Mouse (Mus musculus): ENCODE results near the gene 1190005I06Rik. TPM values are rescaled to one million over a fixed set of nuclear protein-coding genes. Genes with fewer than 3 reads are reported as not detected.
"Not testable (repeated sequence)": the region's sequence is repeated elsewhere in the genome, so short reads cannot be mapped to it uniquely, and the experiment has no call there.

The 1190005I06Rik gene
- 1 to 10 TPM in 1 of 2 experiments, under 1 TPM in 1; 0.84 to 1.5 TPM for total RNA-seq (2021)
- long read RNA-seq, experiment 1, partial matches to known transcripts, result 0 of 4 reads
- long read RNA-seq, experiment 1, other reads (novel, unspliced or antisense), result 0 of 4 reads
- long read RNA-seq, experiment 2, partial matches to known transcripts, result 0 of 2 reads
- long read RNA-seq, experiment 2, other reads (novel, unspliced or antisense), result 1 of 2 reads

DNA sequence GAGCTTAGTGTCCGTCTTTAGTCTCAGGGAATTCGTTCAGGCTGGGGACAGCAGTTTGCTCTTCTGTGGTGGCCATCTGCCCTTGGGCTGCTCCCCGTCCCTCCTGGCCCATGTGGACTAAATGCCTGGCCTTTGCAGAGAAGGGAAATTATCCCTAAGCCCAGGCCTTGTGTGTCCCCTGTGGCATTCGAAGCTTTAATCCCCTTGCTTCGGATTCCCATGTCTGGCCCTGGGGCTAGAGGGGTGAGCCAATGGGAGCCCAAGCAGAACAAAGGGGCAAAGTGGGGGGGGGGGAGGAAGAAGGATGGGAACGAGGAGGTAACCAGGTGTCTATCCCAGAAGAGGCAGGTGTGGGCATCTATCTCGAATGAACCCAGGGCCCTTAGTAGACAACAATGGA is at the start of gene 1190005I06Rik:
1190005I06Rik (minus strand) TSS at position 101 of the 400 bp plus-strand sequence.
- intact Hi-C loops (cut with DNase I), result no loop called here
- DNase-seq, result no peak

GRCm38 (mm10) chr8:120696401-120697153 is 49.1 kb upstream of the 1190005I06Rik start:
- DNase-seq, result no peak
- intact Hi-C loops (cut with DNase I), result loop anchor here (5.0 kb wide), 1 partner anchor 36 kb away; no protein-coding TSS in a partner anchor

DNA sequence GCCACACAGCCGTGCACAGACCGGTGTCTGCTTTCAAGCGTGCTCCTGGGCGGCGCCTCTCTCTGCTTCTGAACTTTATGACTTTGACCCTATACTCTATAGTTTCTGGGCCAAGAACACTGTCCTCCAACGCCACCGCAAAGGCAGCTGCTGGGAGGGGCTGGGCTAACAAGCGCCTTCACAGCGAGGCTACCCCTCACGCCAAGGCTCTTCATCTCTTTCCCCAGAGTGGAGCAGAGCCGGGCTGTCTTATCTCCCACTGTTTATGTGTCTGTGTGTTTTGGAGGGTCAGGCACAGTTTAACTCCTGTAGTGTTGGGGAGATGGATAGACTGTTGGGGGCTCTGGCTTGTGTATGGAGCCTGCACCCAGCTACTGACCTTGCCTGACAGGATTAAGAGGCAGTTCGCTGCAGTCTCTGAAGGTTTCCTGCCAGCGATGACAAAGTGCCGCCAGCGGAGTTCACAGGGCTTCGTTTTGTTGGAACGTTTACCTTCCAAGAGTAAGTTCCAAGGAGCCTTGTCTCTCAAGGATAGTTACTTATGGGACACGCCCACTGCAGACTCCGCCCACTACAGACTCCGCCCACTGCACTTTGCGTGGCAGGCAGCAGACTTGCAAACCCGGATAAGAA is 46.5 kb upstream of the 1190005I06Rik start:
- intact Hi-C loops (cut with DNase I), result no loop called here
- no peak for DNase-seq

DNA sequence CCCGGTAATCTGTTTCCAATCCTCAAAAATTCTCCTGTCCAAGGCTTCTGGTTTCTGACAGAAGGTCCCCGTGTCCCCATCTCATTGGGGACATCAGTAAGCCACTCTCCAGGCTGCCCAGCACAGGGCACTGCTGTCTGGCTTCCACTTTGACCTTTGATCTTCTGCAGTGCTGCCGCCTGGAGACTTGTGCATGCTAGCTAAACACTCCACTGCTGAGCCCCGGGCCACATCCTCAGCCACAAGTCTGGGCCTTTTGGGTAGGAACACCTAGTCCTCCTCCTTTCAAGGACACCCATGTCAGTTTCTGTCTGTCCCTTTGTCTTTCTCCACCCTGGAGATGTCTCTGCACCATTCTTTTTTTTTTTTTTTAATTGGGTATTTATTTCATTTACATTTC is 45.5 kb upstream of the 1190005I06Rik start:
- no peak for DNase-seq
- intact Hi-C loops (cut with DNase I), result no loop called here

GRCm38 (mm10) chr8:120688511-120688910 is 41.1 kb upstream of the 1190005I06Rik start:
- intact Hi-C loops (cut with DNase I), result loop anchor here (5.0 to 10.0 kb wide), 2 partner anchors 39 to 406 kb away; no protein-coding TSS in a partner anchor
- no peak for DNase-seq

DNA sequence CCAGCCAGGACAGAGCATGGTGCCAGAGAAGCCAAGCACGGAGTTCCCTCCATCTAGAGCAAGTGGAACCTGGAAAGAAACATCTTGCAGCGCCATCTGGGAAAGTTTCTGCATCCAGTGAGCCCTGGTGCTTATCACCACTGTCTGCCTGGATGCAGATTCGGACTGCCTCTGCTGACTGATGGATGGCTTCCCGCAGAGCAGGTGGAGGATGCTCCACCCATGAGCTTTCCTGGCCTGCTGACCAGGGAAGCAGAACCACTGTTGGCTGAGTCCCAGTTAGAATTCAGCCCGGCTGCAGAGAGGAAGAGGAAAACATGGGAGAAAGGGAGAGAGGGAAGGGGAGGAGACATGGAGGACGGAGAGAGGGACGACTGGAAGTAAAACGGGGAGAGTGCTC is 40.4 kb upstream of the 1190005I06Rik start:
- DNase-seq, result peak in 1 of 2 experiments; percentile 34
- intact Hi-C loops (cut with DNase I), result loop anchor here (5.0 to 10.0 kb wide), 2 partner anchors 40 to 407 kb away; no protein-coding TSS in a partner anchor

- intact Hi-C loops (cut with DNase I), result loop anchor here (5.0 to 10.0 kb wide), 2 partner anchors 41 to 408 kb away; no protein-coding TSS in a partner anchor
- no peak for DNase-seq
Measured at GRCm38 (mm10) chr8:120686576-120686975, 39.1 kb upstream of the 1190005I06Rik start.

DNA sequence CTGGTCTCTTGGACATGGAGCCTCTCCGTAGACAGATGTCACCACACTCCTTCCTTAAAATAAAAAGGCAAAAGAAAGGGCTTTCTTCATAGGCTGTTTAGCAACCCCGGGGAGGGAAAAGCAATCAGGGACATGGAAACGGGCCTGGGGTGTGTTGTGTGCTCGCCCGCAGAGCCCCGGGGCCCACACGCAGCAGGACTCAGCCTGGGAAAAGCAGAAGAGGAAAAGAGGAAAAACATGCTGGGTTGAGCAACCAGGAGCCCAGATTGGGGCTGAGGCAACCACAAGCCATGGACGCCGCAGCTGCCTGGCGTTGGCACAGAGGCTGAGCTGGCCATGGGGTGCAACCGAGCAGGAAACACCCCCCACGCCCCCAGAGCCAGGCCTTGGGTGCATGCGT is 38.6 kb upstream of the 1190005I06Rik start:
- intact Hi-C loops (cut with DNase I), result loop anchor here (5.0 to 10.0 kb wide), 2 partner anchors 41 to 409 kb away; no protein-coding TSS in a partner anchor
- peak in 1 of 2 experiments; percentile 33 for DNase-seq

- intact Hi-C loops (cut with DNase I), result loop anchor here (5.0 to 10.0 kb wide), 2 partner anchors 42 to 409 kb away; no protein-coding TSS in a partner anchor
- no peak for DNase-seq
Measured at GRCm38 (mm10) chr8:120685591-120685990, 38.2 kb upstream of the 1190005I06Rik start.

- peak in 1 of 2 experiments; percentile 48 for DNase-seq
- intact Hi-C loops (cut with DNase I), result loop anchor here (5.0 to 10.0 kb wide), 2 partner anchors 42 to 410 kb away; no protein-coding TSS in a partner anchor
Measured at GRCm38 (mm10) chr8:120685097-120685496, 37.7 kb upstream of the 1190005I06Rik start.

GRCm38 (mm10) chr8:120684082-120684481 is 36.6 kb upstream of the 1190005I06Rik start:
- no peak for DNase-seq
- intact Hi-C loops (cut with DNase I), result loop anchor here (5.0 to 10.0 kb wide), 2 partner anchors 53 to 411 kb away; partner anchors contain the start of gene Irf8

DNA sequence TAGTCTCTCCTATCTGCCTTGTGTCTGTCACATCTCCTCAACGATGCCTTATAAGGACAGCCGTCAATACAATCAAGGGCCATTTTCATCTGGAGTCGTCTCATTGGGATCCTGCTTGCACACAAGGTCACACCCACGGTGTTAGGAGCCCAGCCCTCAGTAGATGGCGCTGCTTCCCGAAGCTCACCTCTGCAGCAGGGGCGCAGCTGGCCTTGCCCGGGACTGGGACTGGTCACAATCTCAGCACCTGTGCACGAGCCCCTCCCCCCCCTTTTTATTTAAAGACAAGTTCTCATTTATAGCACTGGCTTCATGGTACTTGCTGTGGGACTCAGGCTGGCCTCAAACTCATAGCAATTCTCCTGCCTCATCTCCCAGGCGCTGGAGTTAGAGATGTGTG is 36.2 kb upstream of the 1190005I06Rik start:
- peak; percentile 75 to 78 for DNase-seq
- intact Hi-C loops (cut with DNase I), result loop anchor here (5.0 to 10.0 kb wide), 2 partner anchors 54 to 411 kb away; partner anchors contain the start of gene Irf8

- intact Hi-C loops (cut with DNase I), result loop anchor here (5.0 to 10.0 kb wide), 2 partner anchors 56 to 414 kb away; partner anchors contain the start of gene Irf8
- no peak for DNase-seq
Measured at GRCm38 (mm10) chr8:120681113-120681512, 33.7 kb upstream of the 1190005I06Rik start.

GRCm38 (mm10) chr8:120680405-120680804 is 33.0 kb upstream of the 1190005I06Rik start:
- DNase-seq, result not testable (repeated sequence)
- intact Hi-C loops (cut with DNase I), result loop anchor here (5.0 to 10.0 kb wide), 2 partner anchors 57 to 414 kb away; partner anchors contain the start of gene Irf8

- intact Hi-C loops (cut with DNase I), result loop anchor here (1.0 to 10.0 kb wide), 3 partner anchors 57 to 415 kb away; partner anchors contain the start of gene Irf8
- no peak for DNase-seq
Measured at GRCm38 (mm10) chr8:120679629-120680387, 32.4 kb upstream of the 1190005I06Rik start.

GRCm38 (mm10) chr8:120678447-120678846 is 31.0 kb upstream of the 1190005I06Rik start:
- intact Hi-C loops (cut with DNase I), result no loop called here
- DNase-seq, result peak; percentile 87 to 90

DNA sequence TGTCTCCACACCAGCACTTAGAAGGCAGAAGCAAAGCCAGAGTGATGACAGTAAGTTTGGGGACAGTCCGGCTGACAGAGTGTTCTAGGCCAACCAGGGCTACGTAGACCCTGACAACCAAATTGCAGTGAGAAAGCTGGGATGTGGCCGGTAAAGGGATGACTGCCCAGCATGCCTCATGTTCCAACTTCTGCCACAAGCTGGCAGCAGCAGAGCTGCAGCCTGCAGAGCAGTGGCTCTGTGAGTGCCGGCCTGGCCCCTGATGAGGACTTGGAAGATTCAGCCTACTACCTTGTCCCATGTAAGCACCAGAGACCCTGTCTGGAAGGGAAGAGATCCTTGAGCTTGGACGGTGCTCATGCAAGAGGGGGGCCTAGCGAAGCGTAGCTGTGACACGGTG is 28.3 kb upstream of the 1190005I06Rik start:
- intact Hi-C loops (cut with DNase I), result no loop called here

GRCm38 (mm10) chr8:120673298-120673697 is 25.9 kb upstream of the 1190005I06Rik start:
- DNase-seq, result no peak
- intact Hi-C loops (cut with DNase I), result no loop called here

More for the DNA sequence above, 28.3 kb upstream of the 1190005I06Rik start:
- DNase-seq, result no peak

- no peak for DNase-seq
- intact Hi-C loops (cut with DNase I), result no loop called here
Measured at GRCm38 (mm10) chr8:120672626-120673229, 25.3 kb upstream of the 1190005I06Rik start.
